Mouse (Mus musculus) urinary bladder, adult 2 months (tissue): ENCODE measurements around the gene Fbxo4. TPM values are rescaled to one million over a fixed set of nuclear protein-coding genes. Genes with fewer than 3 reads are reported as not detected.

Source experiments
- DNase-seq: peaks from one replicate; pipeline ENCODE4 v3.0.0; 2022; ENCODE audit warnings: low spot score
- polyA plus RNA-seq: library from polyadenylated mRNA; depleted of rRNA; stranded (reverse); fragments of >200 nt; gene quantifications from 2 replicates; pipeline ENCODE4 v1.2.3, GENCODE M21; 2012; rRNA removed

Gene Fbxo4
- polyA plus RNA-seq, 1 experiment = 24.0 TPM

DNA sequence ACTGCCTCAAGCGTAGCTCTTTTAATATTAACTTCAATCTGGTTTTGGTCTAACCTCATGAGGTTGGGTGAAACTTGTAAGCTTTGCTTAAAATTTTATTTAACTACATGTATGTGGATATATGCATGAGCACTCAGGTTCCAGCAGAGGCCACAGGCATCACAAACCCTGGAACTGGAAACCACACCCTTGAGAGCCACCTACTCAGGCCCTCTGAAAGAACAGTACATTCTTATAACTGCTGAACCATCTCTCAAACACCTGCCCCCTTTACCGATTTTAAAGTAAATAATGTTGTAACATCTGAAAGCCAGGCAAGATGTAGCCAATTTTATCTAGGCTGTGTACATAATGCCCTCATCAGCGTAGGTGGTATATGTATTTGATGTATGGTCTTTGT, 498 bp upstream of the Fbxo4 start:
- no peak for DNase-seq

DNA sequence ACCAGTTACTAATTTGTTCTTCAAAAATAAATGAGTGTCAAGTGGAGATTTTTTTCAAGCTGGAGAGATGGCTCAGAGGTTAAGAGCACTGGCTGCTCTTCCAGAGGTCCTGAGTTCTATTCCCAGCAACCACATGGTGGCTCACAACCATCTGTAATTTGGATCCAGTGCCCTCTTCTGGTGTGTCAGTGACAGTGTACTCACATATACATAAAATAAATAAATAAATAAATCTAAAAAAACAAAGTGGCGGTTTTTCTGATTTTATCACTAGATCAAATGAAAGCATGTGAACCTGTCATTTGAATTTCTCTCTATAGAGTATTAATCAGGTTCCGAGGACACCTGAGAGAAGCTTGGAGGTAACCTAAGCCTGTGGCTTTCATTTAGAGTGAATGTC, 1.1 kb downstream of the Fbxo4 start:
- no peak for DNase-seq

DNA sequence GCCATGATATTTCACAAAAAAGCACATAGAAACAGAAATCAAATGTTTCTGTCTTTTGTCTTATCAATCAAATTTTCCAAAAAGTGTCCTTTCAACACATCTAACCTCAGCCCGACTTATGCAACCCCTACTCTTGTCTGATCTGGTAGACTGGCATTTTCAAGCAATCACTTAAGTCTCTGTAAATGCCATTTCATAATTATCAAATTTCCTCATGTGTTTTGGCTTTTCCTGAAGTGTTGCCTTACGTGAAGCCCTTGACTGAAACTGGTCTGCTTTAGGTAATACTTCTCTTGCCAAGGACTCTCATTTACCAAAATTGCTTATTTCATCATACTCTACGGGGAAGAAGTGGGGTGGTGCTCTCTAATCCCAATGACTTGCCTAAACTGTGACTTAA, 6.1 kb downstream of the Fbxo4 start:
- DNase-seq = no peak

DNA sequence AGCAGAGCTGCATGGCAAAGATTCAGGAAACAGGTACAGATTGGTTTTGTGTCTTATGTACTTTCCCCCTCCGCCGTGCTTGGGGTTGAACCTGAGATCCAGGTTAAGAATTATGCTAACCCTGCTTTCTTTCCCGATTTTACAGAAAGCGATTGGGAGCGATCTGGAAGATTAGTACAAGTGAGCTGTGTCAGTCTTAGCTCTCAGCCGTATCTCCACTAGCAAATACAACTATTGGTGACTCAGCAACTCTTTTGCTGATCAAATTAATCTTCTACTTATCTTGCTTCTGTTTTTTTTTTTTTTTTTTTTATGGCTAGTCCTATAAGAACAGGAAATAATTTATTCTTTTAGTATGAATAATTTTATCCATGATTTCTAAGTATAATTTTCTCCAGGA, 9.2 kb downstream of the Fbxo4 start:
- no peak for DNase-seq

DNA sequence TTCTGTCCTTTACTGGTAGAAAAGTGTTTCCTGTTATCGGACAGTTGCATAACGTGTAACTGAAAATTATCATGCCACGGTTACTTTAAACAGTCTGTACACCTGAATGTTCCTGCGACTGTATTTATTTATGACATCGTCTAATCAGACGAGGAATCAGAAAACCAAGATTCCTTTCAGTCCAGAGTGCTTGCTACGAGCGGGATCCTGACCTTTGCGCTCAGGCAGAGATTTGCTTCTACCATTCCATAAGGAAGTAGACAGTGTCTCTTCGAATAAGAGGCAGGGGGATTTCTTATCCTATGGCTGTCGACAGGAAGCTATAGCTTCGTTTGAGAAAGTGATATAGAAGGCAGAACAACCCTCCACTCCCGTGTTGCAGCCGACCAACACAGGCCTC, 9.6 kb downstream of the Fbxo4 start:
- DNase-seq = no peak

DNA sequence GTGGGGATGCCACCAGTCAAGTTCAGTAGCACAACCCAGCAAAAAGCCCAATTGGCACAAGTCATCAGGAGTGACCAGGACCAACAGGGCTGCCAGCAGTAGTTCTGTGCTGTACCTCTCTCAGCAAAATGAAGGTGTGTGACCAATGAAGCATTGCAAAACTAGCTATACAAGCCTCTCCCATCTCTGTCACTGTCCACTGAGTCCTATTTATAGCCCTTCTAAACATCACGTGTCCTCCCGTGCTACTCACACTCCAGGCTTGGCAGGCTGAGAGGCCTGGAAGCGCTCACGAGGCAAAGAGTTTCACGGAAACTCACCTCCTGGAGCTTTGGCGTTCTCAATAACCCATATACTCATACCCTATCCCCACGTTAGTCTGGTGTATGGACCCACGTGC, 17.1 kb downstream of the Fbxo4 start:
- DNase-seq = no peak

DNA sequence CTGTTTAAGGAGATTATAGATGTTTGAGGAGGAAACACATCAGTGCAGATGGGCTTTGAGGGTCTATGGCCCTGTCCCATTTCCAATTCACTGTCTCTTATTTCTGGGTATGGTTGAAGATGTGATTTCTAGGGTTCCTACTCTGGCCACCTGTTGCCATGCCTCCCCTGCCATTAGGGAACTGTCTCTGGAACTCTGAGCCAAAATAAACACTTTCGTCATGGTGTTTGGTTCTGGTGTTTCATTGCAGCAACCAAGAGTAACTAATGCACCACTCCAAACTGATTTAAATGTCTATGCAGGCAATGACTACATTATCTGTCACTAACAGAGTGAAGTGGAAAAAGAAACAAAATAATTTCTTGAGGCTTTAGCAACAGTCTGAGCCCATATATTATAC, 19.3 kb downstream of the Fbxo4 start:
- no peak for DNase-seq

DNA sequence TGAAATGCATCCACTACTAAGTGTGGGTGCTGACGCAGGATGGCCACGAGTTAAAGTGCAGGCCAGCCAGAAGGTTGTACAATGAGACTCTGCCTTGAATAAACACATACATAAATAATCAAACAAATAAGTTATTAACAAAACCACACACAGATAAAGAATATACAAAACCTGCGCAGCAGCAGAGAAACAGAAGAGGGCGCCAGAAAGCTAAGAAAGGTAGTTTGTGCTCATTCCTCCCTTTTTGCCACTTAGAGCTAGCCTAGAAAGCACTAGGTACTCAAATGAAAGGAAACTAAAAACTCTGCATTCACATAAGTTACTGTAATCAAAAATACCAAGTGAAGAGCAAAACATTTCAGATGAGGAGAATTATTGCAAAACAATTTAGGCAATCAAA, 21.4 kb downstream of the Fbxo4 start:
- DNase-seq = no peak

DNA sequence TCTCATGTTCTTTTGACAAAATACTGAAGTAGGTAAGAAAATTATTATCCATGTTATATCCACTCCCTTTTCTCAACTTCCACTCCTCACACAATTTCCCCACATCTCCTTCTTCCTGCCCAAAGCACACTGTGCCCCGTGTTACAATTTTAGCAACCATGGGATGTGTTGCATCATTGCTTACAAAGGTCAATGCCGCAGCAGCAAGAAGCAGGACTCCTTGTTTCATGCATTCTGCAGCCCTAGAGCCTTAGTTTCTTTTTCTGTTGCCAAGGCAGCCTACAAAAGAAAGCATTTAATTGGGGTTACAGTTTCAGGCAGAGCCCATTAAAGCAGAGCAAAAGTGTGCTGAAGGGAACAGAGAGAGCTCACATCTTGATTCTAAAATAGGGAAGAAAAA, 24.4 kb downstream of the Fbxo4 start:
- no peak for DNase-seq

DNA sequence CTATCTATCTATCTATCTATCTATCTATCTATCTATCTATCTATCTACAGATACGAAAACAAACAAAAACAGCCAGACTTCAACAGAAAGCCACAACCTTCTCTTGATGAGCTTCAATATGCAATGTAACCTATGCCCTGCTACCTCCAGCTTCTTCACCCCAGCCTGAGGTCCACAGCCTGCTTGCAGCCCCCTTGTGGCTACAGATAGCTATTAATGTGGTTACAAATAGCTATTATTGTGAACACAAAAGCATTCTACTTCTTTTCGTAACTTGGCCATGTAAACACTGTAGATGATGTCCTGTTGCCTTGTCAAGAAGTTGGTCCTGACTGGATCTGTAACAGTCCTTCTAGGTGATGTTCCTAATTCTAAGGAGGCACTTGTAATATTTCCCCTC, 41.2 kb downstream of the Fbxo4 start:
- DNase-seq = no peak

DNA sequence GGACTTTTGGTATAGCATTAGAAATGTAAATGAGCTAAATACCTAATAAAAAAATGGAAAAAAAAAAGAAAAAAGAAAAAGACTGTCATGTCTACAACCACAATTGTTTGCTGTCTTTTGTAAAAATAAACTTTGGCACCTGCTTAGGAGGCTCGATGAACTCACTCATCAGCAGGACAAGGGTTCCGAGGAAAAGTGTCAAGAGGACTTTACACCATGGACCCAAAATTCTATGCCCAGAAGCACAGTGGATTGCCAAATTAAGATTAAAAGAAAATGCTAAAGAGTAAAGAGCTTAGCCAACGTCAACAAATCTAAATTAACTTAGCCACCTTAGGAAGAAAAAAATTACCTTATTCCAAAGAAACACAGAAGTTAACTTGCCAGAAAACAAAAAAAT, 43.3 kb downstream of the Fbxo4 start:
- no peak for DNase-seq

DNA sequence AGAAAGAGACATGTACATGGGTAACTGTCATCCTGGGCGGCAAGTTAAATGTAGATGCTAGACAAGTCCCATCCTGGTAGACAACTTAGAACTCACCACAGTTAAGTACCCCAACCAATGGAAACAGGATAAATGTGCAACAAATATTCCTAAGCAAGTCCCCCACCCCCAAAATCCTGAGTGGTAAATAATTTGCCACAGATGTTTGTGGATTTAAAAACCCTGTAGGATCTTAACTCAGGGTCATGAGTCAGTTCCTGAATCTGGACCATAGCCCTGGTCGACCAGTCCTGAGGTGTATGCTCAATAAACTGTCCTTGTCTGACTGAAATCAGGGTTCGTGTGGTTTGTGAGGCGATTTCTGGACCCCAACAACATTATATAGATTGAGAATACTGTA, 45.9 kb downstream of the Fbxo4 start:
- DNase-seq = no peak

DNA sequence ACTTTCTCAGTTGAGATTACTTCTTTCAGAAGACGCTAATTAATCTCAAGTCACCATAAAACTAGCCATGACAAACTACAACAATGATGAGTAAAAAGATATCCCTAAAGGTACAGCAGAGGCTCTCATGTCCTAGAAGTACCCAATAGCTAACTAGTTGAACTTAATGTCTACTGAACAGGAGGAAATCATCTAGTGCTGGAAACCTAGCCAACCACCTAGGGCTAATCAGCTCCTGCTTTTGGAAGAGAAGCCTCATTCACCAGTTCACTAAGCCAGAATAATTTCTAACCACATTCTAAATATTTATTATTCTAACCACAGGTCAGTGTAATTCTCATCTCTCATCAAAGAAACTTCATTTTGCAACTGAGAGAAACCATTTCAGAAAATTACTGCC, 47.4 kb downstream of the Fbxo4 start:
- DNase-seq = no peak

Other genes with a start within 250 kb of the Fbxo4 start
- gene AW549877, start 16.2 kb upstream of the Fbxo4 start, polyA plus RNA-seq = 43.4 and 51.4 TPM in 2 replicates
- 83.8 and 126 TPM in 2 replicates for gene Oxct1, start 46.8 kb upstream of the Fbxo4 start, polyA plus RNA-seq